Mouse (Mus musculus) C2C12 (cell line): ENCODE results near the gene Ptpre. TPM values are rescaled to one million over a fixed set of nuclear protein-coding genes. Genes with fewer than 3 reads are reported as not detected.
"Not testable (repeated sequence)": the region's sequence is repeated elsewhere in the genome, so short reads cannot be mapped to it uniquely, and the experiment has no call there.

ENCODE experiments used
- H3K27me3 ChIP-seq: one replicate; pipeline ENCODE4 v1.6.1; 2011; ENCODE audit not compliant: control insufficient read depth, insufficient read depth, insufficient read length
- H3K36me3 ChIP-seq: one replicate; pipeline ENCODE4 v1.6.1; 2011; ENCODE audit not compliant: control insufficient read depth, insufficient read depth
- H3K4me3 ChIP-seq: one replicate; pipeline ENCODE4 v1.5.1; 2011; ENCODE audit warnings: mild to moderate bottlenecking, control low read depth; ENCODE audit not compliant: poor library complexity, insufficient read depth, severe bottlenecking
- H3K79me2 ChIP-seq: one replicate; pipeline ENCODE4 v1.6.1; 2011; ENCODE audit not compliant: control insufficient read depth, insufficient read depth
- H3K79me3 ChIP-seq: one replicate; pipeline ENCODE4 v1.6.1; 2011; ENCODE audit warnings: low read depth, control low read depth
- H3ac ChIP-seq: one replicate; pipeline ENCODE3; 2011; ENCODE audit warnings: low read depth; ENCODE audit not compliant: control insufficient read depth, insufficient read length
- CEBPB ChIP-seq: IDR thresholded peaks from one replicate; pipeline ENCODE4 v1.6.1; 2011; ENCODE audit warnings: low read depth, mild to moderate bottlenecking, control low read depth, moderate library complexity
- CTCF ChIP-seq: IDR thresholded peaks from one replicate; pipeline ENCODE4 v1.5.1; 2011; ENCODE audit not compliant: control insufficient read depth, insufficient read depth, insufficient read length
- FOSL1 ChIP-seq: IDR thresholded peaks from one replicate; pipeline ENCODE4 v1.8.0; 2011; ENCODE audit warnings: mild to moderate bottlenecking, low read length; ENCODE audit not compliant: poor library complexity, insufficient read depth, severe bottlenecking
- MAX ChIP-seq: IDR thresholded peaks from one replicate; pipeline ENCODE4 v1.6.1; 2011; ENCODE audit warnings: mild to moderate bottlenecking, control low read depth
- MYOD1 ChIP-seq: IDR thresholded peaks from one replicate; pipeline ENCODE4 v1.6.1; 2011; ENCODE audit warnings: low read depth; ENCODE audit not compliant: control insufficient read depth, insufficient read length
- MYOG ChIP-seq: IDR thresholded peaks from one replicate; pipeline ENCODE4 v1.6.1; 2011; ENCODE audit not compliant: control insufficient read depth, insufficient read length; ENCODE audit errors: extremely low read depth
- USF1 ChIP-seq: IDR thresholded peaks from one replicate; pipeline ENCODE4 v1.6.1; 2011; ENCODE audit warnings: low read depth, mild to moderate bottlenecking, control low read depth, moderate library complexity
- polyA plus RNA-seq: library from polyadenylated mRNA; unstranded; fragments of >200 nt; fragmentation: generic; extraction: Trizol; gene quantifications from one replicate; pipeline ENCODE4 v1.2.1, GENCODE M21; 2012; ENCODE audit warnings: missing spikeins

Gene Ptpre
- polyA plus RNA-seq, 1 experiment = 1.5 TPM

GRCm38 (mm10) chr7:135566013-135566412 lies 28.7 kb downstream of the Ptpre start:
- no peak for TF ChIP-seq CTCF
- TF ChIP-seq USF1 = no peak
- no peak for TF ChIP-seq MYOD1
- no peak for TF ChIP-seq MAX
- no peak for TF ChIP-seq MYOG
- no peak for TF ChIP-seq CEBPB
- TF ChIP-seq FOSL1 = no peak
- Histone ChIP-seq H3ac (no peak overlapping the region), H3K36me3 (no peaks in the 10 kb centered on the region), H3K4me3 (no peak overlapping the region), H3K79me3 (no peaks in the 10 kb centered on the region), H3K79me2 (no peaks in the 10 kb centered on the region), H3K27me3 (no peaks in the 10 kb centered on the region)

- Histone ChIP-seq H3K27me3 (no peaks in the 10 kb centered on the region), H3ac (no peak overlapping the region), H3K4me3 (no peak overlapping the region), H3K79me3 (no peaks in the 10 kb centered on the region), H3K79me2 (no peaks in the 10 kb centered on the region), H3K36me3 (no peaks in the 10 kb centered on the region)
- TF ChIP-seq MYOD1 = peak; percentile 55
- no peak for TF ChIP-seq FOSL1
These were observed 30.3 kb downstream of the Ptpre start for GRCm38 (mm10) chr7:135567582-135567981.

DNA sequence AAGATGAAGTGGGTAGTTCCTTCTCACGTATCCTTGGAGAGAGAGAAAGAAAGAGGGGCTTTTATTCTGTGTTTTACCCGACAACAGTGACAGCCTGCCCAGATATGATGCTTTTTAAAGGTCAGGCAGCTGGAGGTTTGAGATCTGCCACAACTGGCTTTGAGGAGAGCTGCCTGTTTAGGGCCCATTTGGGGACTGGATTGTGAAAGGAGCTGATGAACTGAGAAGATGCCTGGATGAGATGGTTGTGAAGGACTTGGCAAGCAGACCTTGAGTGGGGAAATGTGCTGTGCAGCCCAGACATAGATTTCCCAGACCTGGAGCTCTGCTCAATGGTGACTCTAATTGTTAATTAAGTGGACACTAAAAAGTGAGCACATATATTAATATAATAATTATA lies 31.3 kb downstream of the Ptpre start:
- no peak overlapping the region for H3ac ChIP-seq
- TF ChIP-seq MYOD1 = no peak
- H3K79me2 ChIP-seq = no peaks in the 10 kb centered on the region

GRCm38 (mm10) chr7:135571392-135571791 lies 34.1 kb downstream of the Ptpre start:
- Histone ChIP-seq H3ac (no peak overlapping the region), H3K4me3 (no peak overlapping the region), H3K79me3 (no peaks in the 10 kb centered on the region), H3K36me3 (no peaks in the 10 kb centered on the region), H3K79me2 (no peaks in the 10 kb centered on the region), H3K27me3 (no peaks in the 10 kb centered on the region)
- TF ChIP-seq MAX (no peak), FOSL1 (no peak), MYOG (no peak), USF1 (no peak), MYOD1 (no peak), CTCF (no peak), CEBPB (no peak)

More for the DNA sequence above, 31.3 kb downstream of the Ptpre start:
- H3K4me3 ChIP-seq = no peak overlapping the region
- no peaks in the 10 kb centered on the region for H3K79me3 ChIP-seq
- H3K27me3 ChIP-seq = no peaks in the 10 kb centered on the region
- H3K36me3 ChIP-seq = no peaks in the 10 kb centered on the region

GRCm38 (mm10) chr7:135571951-135572559 lies 34.8 kb downstream of the Ptpre start:
- Histone ChIP-seq H3K36me3 (no peaks in the 10 kb centered on the region), H3K79me3 (no peaks in the 10 kb centered on the region), H3K4me3 (no peak overlapping the region), H3K27me3 (no peaks in the 10 kb centered on the region), H3ac (no peak overlapping the region), H3K79me2 (no peaks in the 10 kb centered on the region)
- TF ChIP-seq MYOD1 (no peak), MAX (no peak), USF1 (no peak), MYOG (no peak), FOSL1 (no peak), CTCF (no peak), CEBPB (no peak)

DNA sequence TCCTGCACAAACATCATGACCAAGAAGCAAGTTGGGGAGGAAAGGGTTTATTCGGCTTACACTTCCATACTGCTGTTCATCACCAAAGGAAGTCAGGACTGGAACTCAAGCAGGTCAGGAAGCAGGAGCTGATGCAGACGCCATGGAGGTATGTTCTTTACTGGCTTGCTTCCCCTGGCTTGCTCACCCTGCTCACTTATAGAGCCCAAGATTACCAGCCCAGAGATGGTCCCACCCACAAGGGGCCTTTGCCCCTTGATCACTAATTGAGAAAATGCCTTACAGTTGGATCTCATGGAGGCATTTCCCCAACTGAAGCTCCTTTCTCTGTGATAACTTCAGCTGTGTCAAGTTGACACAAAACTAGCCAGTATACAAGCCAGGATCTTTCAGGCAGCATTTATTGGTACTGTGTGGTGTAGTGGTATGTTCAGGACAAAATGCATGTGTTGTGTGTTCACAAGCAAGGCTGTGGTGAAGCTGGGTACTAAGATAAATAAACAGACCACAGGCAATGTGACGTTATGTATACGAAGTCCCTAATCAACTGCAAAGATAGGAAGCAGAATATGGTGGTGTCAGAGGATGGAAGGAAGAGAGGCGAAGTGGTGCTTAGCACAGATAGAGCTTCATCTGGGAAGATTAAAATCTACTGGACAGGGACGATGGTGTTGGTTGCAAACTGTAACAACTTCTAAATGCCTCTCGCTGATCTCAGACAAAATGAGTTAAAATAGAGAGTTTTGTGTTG lies 38.2 kb downstream of the Ptpre start:
- not testable (repeated sequence) for H3K4me3 ChIP-seq, H3K36me3 ChIP-seq, H3K79me2 ChIP-seq, H3ac ChIP-seq, H3K27me3 ChIP-seq, H3K79me3 ChIP-seq
